9 mouse cellular contexts compared by ENCODE assay signal in the genomic region with DNA sequence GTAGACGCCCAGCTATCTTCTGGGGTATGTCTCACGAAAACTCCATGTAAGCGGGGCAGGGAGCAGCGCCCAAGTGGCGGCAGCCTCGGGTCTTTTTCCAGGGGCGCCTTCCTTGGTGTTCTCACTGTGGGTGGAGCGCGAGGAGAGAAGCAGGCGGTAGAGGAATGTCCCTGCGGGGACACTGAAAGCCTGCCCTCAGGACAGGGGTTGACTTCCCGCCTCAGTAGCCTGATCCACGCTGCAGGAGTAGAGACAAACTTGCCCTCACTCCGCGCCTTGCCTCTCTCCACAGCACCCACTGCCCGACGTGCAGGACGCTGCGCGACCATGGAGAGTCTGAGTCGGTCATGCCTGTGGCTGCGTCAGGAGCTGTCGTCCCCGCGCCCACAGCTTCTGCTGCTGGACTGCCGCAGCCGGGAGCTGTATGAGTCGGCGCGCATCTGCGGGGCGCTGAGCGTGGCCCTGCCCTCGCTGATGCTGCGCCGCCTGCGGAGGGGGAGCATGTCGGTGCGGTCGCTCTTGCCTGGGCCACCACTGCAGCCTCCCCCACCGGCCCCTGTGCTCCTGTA. TPM values are rescaled to one million over a fixed set of nuclear protein-coding genes. Genes with fewer than 3 reads are reported as not detected.
DNase-seq lines count a peak whose midpoint lies in the region; ATAC-seq lines count a peak whose summit lies in the region.
"Had no signal": no experiment of that assay in that cellular context is flagged by ENCODE, and none has a peak within 500 bp of the region (broad histone marks: within the 10 kb centered on the region; RNA-seq: fewer than 3 reads in every experiment).

No protein-coding gene starts in this region.

- H3K9me3 ChIP-seq in heart, embryonic 12.5 days (replicated peaks) = no peaks in the 10 kb centered on the region
- no peaks in the 10 kb centered on the region for H3K9me3 ChIP-seq in hindbrain, embryonic 12.5 days (replicated peaks)
- no peaks in the 10 kb centered on the region for H3K9me3 ChIP-seq in midbrain, embryonic 12.5 days
- H3K9me3 ChIP-seq: G1E had no signal

- no peak for ATAC-seq in heart, embryonic 12.5 days (ENCODE audit: insufficient number of reproducible peaks, low FRiP score)
- ATAC-seq in hindbrain, embryonic 12.5 days (ENCODE audit: low FRiP score) = 0 out of 2 replicates have a peak, but pooled peaks have one; percentile 9
- ATAC-seq in midbrain, embryonic 12.5 days (ENCODE audit: low FRiP score, low read depth) = no peak

- peak overlapping the region; percentile 43 for H3K4me3 ChIP-seq in heart, embryonic 12.5 days
- peak overlapping the region; percentile 30 for H3K4me3 ChIP-seq in hindbrain, embryonic 12.5 days
- H3K4me3 ChIP-seq in midbrain, embryonic 12.5 days = peak overlapping the region; percentile 34

- peak overlapping the region; percentile 75 for H3K4me2 ChIP-seq in heart, embryonic 12.5 days
- peak overlapping the region; percentile 60 for H3K4me2 ChIP-seq in hindbrain, embryonic 12.5 days (replicated peaks)
- H3K4me2 ChIP-seq in midbrain, embryonic 12.5 days (replicated peaks) = peak overlapping the region; percentile 51

- 17% methylated on average over 41 of the region's 41 CpGs for WGBS in heart, embryonic 12.5 days
- 19% methylated on average over 41 of the region's 41 CpGs for WGBS in hindbrain, embryonic 12.5 days
- 22% methylated on average over 41 of the region's 41 CpGs for WGBS in midbrain, embryonic 12.5 days

- H3K4me1 ChIP-seq in heart, embryonic 12.5 days (replicated peaks) = peaks cover 12% of the 10 kb centered on the region
- H3K4me1 ChIP-seq in hindbrain, embryonic 12.5 days = peaks cover 4% of the 10 kb centered on the region; the same call in 1 of the 2 replicates
- peaks cover 8% of the 10 kb centered on the region; the same call in 1 of the 2 replicates for H3K4me1 ChIP-seq in midbrain, embryonic 12.5 days

- DNase-seq in heart, adult 8-10 months (ENCODE audit: low spot score) = no peak
- DNase-seq in brain, adult 2 months (ENCODE audit: low read depth, low spot score) = peak; percentile 40
- DNase-seq in spleen, adult 12 weeks (ENCODE audit: low spot score) = no peak
- DNase-seq in cerebellum, adult 9-11 months = no peak
- DNase-seq in gastrocnemius, postnatal 10 days = no peak

- H3K9ac ChIP-seq in heart, embryonic 12.5 days = peak overlapping the region; percentile 37
- no peak overlapping the region; the same call in none of the 2 replicates for H3K9ac ChIP-seq in hindbrain, embryonic 12.5 days
- no peak overlapping the region for H3K9ac ChIP-seq in midbrain, embryonic 12.5 days (replicated peaks)

- no peaks in the 10 kb centered on the region for H3K36me3 ChIP-seq in heart, embryonic 12.5 days
- H3K36me3 ChIP-seq in hindbrain, embryonic 12.5 days = no peaks in the 10 kb centered on the region
- no peaks in the 10 kb centered on the region for H3K36me3 ChIP-seq in midbrain, embryonic 12.5 days
- H3K36me3 ChIP-seq: G1E had no signal

- peaks cover 72% of the 10 kb centered on the region for H3K27me3 ChIP-seq in heart, embryonic 12.5 days (replicated peaks)
- peaks cover 71% of the 10 kb centered on the region for H3K27me3 ChIP-seq in hindbrain, embryonic 12.5 days
- peaks cover 88% of the 10 kb centered on the region for H3K27me3 ChIP-seq in midbrain, embryonic 12.5 days

- no peak overlapping the region for H3K27ac ChIP-seq in heart, embryonic 12.5 days (ENCODE audit: poor library complexity, severe bottlenecking)
- H3K27ac ChIP-seq in hindbrain, embryonic 12.5 days = no peak overlapping the region
- H3K27ac ChIP-seq in midbrain, embryonic 12.5 days (replicated peaks) = no peak overlapping the region

RNA-seq across cellular contexts. Expression of a gene that starts 0.8 kb away (rescaled TPM):
- polyA plus RNA-seq in heart, embryonic 12.5 days (2016; fragmentation: Nextera tagmentation; extraction: Ambion mirVana) = 9.8 and 10.3 TPM in 2 replicates
- total RNA-seq in heart, adult 8-10 months (2022) = under 1 TPM in 1 of 4 experiments, not detected in 3; 0.19 TPM
- polyA plus RNA-seq in hindbrain, embryonic 12.5 days (2016; fragmentation: Nextera tagmentation; extraction: Ambion mirVana) = 7.8 TPM in 2 replicates
- polyA plus RNA-seq in midbrain, embryonic 12.5 days (2016; fragmentation: Nextera tagmentation; extraction: Ambion mirVana) = 3.9 and 4.1 TPM in 2 replicates
- under 1 TPM; 0.09 to 0.11 TPM for total RNA-seq in gastrocnemius, postnatal 10 days (2021)

RNA-seq across cellular contexts. Expression of a gene that starts 19.9 kb away (rescaled TPM):
- polyA plus RNA-seq in heart, embryonic 12.5 days (2016; fragmentation: Nextera tagmentation; extraction: Ambion mirVana) = 10.7 and 11.0 TPM in 2 replicates
- total RNA-seq in heart, adult 8-10 months (2022) = 1 to 10 TPM; 5.2 to 9.5 (median 8.1) TPM
- polyA plus RNA-seq in hindbrain, embryonic 12.5 days (2016; fragmentation: Nextera tagmentation; extraction: Ambion mirVana) = 31.3 and 34.8 TPM in 2 replicates
- polyA plus RNA-seq in midbrain, embryonic 12.5 days (2016; fragmentation: Nextera tagmentation; extraction: Ambion mirVana) = 26.2 and 30.0 TPM in 2 replicates
- total RNA-seq in gastrocnemius, postnatal 10 days (2021) = 10 to 100 TPM; 13.1 to 15.1 TPM
- total RNA-seq: G1E had no signal
- polyA plus RNA-seq: G1E had no signal

RNA-seq across cellular contexts. Expression of a gene that starts 33.0 kb away (rescaled TPM):
- polyA plus RNA-seq in heart, embryonic 12.5 days (2016; fragmentation: Nextera tagmentation; extraction: Ambion mirVana) = 8.8 and 9.8 TPM in 2 replicates
- total RNA-seq in heart, adult 8-10 months (2022) = 100 to 1,000 TPM; 157 to 195 (median 180) TPM
- 6.6 and 7.7 TPM in 2 replicates for polyA plus RNA-seq in hindbrain, embryonic 12.5 days (2016; fragmentation: Nextera tagmentation; extraction: Ambion mirVana)
- 7.3 and 7.7 TPM in 2 replicates for polyA plus RNA-seq in midbrain, embryonic 12.5 days (2016; fragmentation: Nextera tagmentation; extraction: Ambion mirVana)
- total RNA-seq in gastrocnemius, postnatal 10 days (2021) = 10 to 100 TPM; 48.5 to 50.7 TPM
